Mouse (Mus musculus): ENCODE results near the gene Crb3. TPM values are rescaled to one million over a fixed set of nuclear protein-coding genes. Genes with fewer than 3 reads are reported as not detected.
A peak's percentile ranks its signal among the peaks of the same experiment; 100 is the strongest.

Crb3 gene
- total and polyA plus RNA-seq, 3 experiments: 0.25 TPM; not detected in 2

DNA sequence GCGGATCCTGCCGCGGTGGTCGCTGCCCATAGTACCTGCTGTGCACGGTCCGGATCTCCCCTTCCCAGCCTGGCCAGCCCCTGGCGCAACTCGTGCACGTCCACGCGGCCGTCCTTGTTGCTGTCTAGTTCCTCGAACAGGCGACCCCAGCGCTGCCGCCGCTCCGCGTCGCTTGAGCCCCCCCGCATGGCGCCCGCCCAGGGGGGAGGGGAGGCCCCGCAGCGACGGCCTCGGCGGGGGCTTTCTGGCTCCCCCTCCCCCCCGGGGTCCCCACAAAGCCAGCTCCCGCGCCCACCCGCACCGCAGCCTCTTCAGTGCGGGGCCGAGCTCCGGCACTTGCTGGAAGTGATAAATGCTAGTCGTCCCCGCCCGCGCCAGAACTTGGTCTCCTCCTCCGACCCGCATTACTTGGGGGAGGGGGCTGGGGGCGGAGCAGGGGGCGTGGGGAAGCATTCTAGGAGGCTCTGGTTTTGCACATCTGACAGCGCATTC is 627 bp downstream of the Crb3 start, which contains the start of gene Slc25a23:
TSS of gene Slc25a23 (minus strand) at position 378 of the 492 bp plus-strand sequence.
- in situ Hi-C loops (cut with MboI; ENCODE audit: low pct_ligation_motif_present, low pct_unique_long_range_greater_than_20kb, low sequenced_read_pairs): no loop called here
- DNase-seq (ENCODE audit: extremely low read depth): peak; percentile 67
- peaks cover 9 to 26% of the 10 kb centered on the region in 2 experiments for H3K4me1 ChIP-seq (ENCODE audit: control insufficient read depth in 1 of 2, insufficient read depth in 2 of 2)
- peak within 1 kb of the TSS; percentile 52 for H3K4me2 ChIP-seq (ENCODE audit: insufficient read depth, low read depth, poor library complexity, severe bottlenecking)
- no peaks in the 10 kb centered on the region for H3K79me2 ChIP-seq (replicated peaks; ENCODE audit: control insufficient read depth, extremely low read depth, insufficient read depth, poor library complexity, severe bottlenecking)
- H3K27ac ChIP-seq (ENCODE audit: insufficient read depth, low read depth): 0 out of 2 replicates have a peak within 1 kb of the TSS, but pooled peaks have one; percentile 53
- H3K36me3 ChIP-seq (replicated peaks in 1 of 2; ENCODE audit: control insufficient read depth in 1 of 2, insufficient read depth in 1 of 2, low read length in 1 of 2): peaks cover 11 to 27% of the 10 kb centered on the region in 2 experiments
- dilution Hi-C loops (cut with MboI; ENCODE audit: extremely low pct_ligation_motif_present, extremely low pct_unique_long_range_greater_than_20kb, low sequenced_read_pairs): no loop called here
- H3K4me3 ChIP-seq (replicated peaks in 1 of 3; ENCODE audit: low read depth in 2 of 3, low read length in 2 of 3, poor library complexity in 1 of 3): peak within 1 kb of the TSS; percentile 70 to 88 (median 87)
- peak; percentile 30; the same call in 1 of the 2 replicates for TF ChIP-seq POLR2A (IDR thresholded peaks at IDR 0.05; ENCODE audit: low read depth, low read length)
- no peak for TF ChIP-seq SMC3 (IDR thresholded peaks at IDR 0.05; ENCODE audit: low read depth, low read length)
- TF ChIP-seq MAX (IDR thresholded peaks at IDR 0.05; ENCODE audit: low read length): 0 out of 2 replicates have a peak, but pooled peaks have one; percentile 14
- TF ChIP-seq CHD2 (IDR thresholded peaks at IDR 0.05; ENCODE audit: low read length): peak; percentile 34; the same call in 1 of the 2 replicates
- no peak for TF ChIP-seq MXI1 (IDR thresholded peaks at IDR 0.05; ENCODE audit: low read depth, low read length)
- H3K9me3 ChIP-seq (replicated peaks; ENCODE audit: low read length): no peaks in the 10 kb centered on the region
- no peaks in the 10 kb centered on the region for H3K27me3 ChIP-seq (replicated peaks)
- peak within 1 kb of the TSS; percentile 92 for H3K9ac ChIP-seq (ENCODE audit: insufficient read depth, low read depth)

- in situ Hi-C loops (cut with MboI; ENCODE audit: low pct_ligation_motif_present, low pct_unique_long_range_greater_than_20kb, low sequenced_read_pairs): no loop called here
- peak overlapping the region; percentile 52 for H3K4me2 ChIP-seq (ENCODE audit: insufficient read depth, low read depth, poor library complexity, severe bottlenecking)
- H3K9me3 ChIP-seq (replicated peaks; ENCODE audit: low read length): no peaks in the 10 kb centered on the region
- H3K36me3 ChIP-seq (replicated peaks in 1 of 2; ENCODE audit: control insufficient read depth in 1 of 2, insufficient read depth in 1 of 2, low read length in 1 of 2): peaks cover 5 to 25% of the 10 kb centered on the region in 2 experiments
- H3K9ac ChIP-seq (ENCODE audit: insufficient read depth, low read depth): peak overlapping the region; percentile 92
- peak; percentile 96 for DNase-seq (ENCODE audit: extremely low read depth)
- dilution Hi-C loops (cut with MboI; ENCODE audit: extremely low pct_ligation_motif_present, extremely low pct_unique_long_range_greater_than_20kb, low sequenced_read_pairs): no loop called here
- peak overlapping the region; percentile 70 to 88 (median 87) for H3K4me3 ChIP-seq (replicated peaks in 1 of 3; ENCODE audit: low read depth in 2 of 3, low read length in 2 of 3, poor library complexity in 1 of 3)
- H3K79me2 ChIP-seq (replicated peaks; ENCODE audit: control insufficient read depth, extremely low read depth, insufficient read depth, poor library complexity, severe bottlenecking): no peaks in the 10 kb centered on the region
- H3K27ac ChIP-seq (ENCODE audit: insufficient read depth, low read depth): 0 out of 2 replicates have a peak overlapping the region, but pooled peaks have one; percentile 53
- no peaks in the 10 kb centered on the region for H3K27me3 ChIP-seq (replicated peaks)
- H3K4me1 ChIP-seq (ENCODE audit: control insufficient read depth in 1 of 2, insufficient read depth in 2 of 2): peaks cover 9 to 26% of the 10 kb centered on the region in 2 experiments
- TF ChIP-seq GABPA (IDR thresholded peaks at IDR 0.05; ENCODE audit: insufficient replicate concordance, low read depth, low read length): no peak
- 0 out of 2 replicates have a peak, but pooled peaks have one; percentile 24 for TF ChIP-seq CHD2 (IDR thresholded peaks at IDR 0.05; ENCODE audit: low read length)
- no peak for TF ChIP-seq UBTF (IDR thresholded peaks at IDR 0.05; ENCODE audit: low read depth, low read length)
- TF ChIP-seq KAT2A (IDR thresholded peaks at IDR 0.05; ENCODE audit: insufficient replicate concordance, low read length): no peak
- peak; percentile 84 for TF ChIP-seq IRF4 (IDR thresholded peaks at IDR 0.05; ENCODE audit: low read depth, low read length)
- 0 out of 2 replicates have a peak, but pooled peaks have one; percentile 41 for TF ChIP-seq RCOR1 (conservative IDR thresholded peaks at IDR 0.05; ENCODE audit: low read depth, low read length)
- no peak for TF ChIP-seq USF2 (conservative IDR thresholded peaks at IDR 0.05; ENCODE audit: low read depth, low read length)
- TF ChIP-seq CHD1 (IDR thresholded peaks at IDR 0.05; ENCODE audit: low read depth, low read length): no peak
- TF ChIP-seq NELFE (IDR thresholded peaks at IDR 0.05; ENCODE audit: low read depth, low read length): peak; percentile 39; the same call in 1 of the 2 replicates
- peak; percentile 64; the same call in 1 of the 2 replicates for TF ChIP-seq MAZ (IDR thresholded peaks at IDR 0.05; ENCODE audit: low read depth, low read length)
- peak; percentile 51; the same call in 1 of the 2 replicates for TF ChIP-seq ELF1 (IDR thresholded peaks at IDR 0.05; ENCODE audit: low read depth, low read length)
- TF ChIP-seq USF1 (IDR thresholded peaks at IDR 0.05; ENCODE audit: low read depth, low read length): no peak
- TF ChIP-seq MEF2A (IDR thresholded peaks at IDR 0.05; ENCODE audit: borderline replicate concordance, low read depth, low read length): peak; percentile 55; the same call in 1 of the 2 replicates
- 0 out of 2 replicates have a peak, but pooled peaks have one; percentile 17 for TF ChIP-seq MAFK (IDR thresholded peaks at IDR 0.05; ENCODE audit: insufficient replicate concordance, low read length)
- 0 out of 2 replicates have a peak, but pooled peaks have one; percentile 29 for TF ChIP-seq TBP (conservative IDR thresholded peaks at IDR 0.05; ENCODE audit: low read depth, low read length)
- no peak for TF ChIP-seq POLR2AphosphoS2 (IDR thresholded peaks at IDR 0.05; ENCODE audit: low read depth, low read length)
- TF ChIP-seq HCFC1 (IDR thresholded peaks at IDR 0.05; ENCODE audit: low read depth, low read length): peak; percentile 34; the same call in 1 of the 2 replicates
- TF ChIP-seq JUND (conservative IDR thresholded peaks at IDR 0.05; ENCODE audit: low read depth, low read length): no peak
- no peak; the same call in 1 of the 2 replicates for TF ChIP-seq MAX (IDR thresholded peaks at IDR 0.05; ENCODE audit: low read length)
- peak; percentile 56; the same call in 1 of the 2 replicates for TF ChIP-seq BHLHE40 (IDR thresholded peaks at IDR 0.05; ENCODE audit: low read depth, low read length)
- no peak for TF ChIP-seq ZNF384 (IDR thresholded peaks at IDR 0.05; ENCODE audit: low read depth, low read length)
- no peak; the same call in 1 of the 2 replicates for TF ChIP-seq ETS1 (conservative IDR thresholded peaks at IDR 0.05; ENCODE audit: low read depth, low read length)
- peak; percentile 68; the same call in 1 of the 2 replicates for TF ChIP-seq E2F4 (IDR thresholded peaks at IDR 0.05; ENCODE audit: insufficient replicate concordance, low read depth, low read length)
- 0 out of 2 replicates have a peak, but pooled peaks have one; percentile 26 for TF ChIP-seq MYC (IDR thresholded peaks at IDR 0.05; ENCODE audit: low read depth, low read length)
- peak; percentile 41; the same call in 1 of the 2 replicates for TF ChIP-seq MXI1 (IDR thresholded peaks at IDR 0.05; ENCODE audit: low read depth, low read length)
- no peak for TF ChIP-seq PAX5 (IDR thresholded peaks at IDR 0.05; ENCODE audit: low read length)
- 0 out of 2 replicates have a peak, but pooled peaks have one; percentile 44 for TF ChIP-seq POLR2A (IDR thresholded peaks at IDR 0.05; ENCODE audit: low read depth, low read length)
- TF ChIP-seq SIN3A (IDR thresholded peaks at IDR 0.05; ENCODE audit: low read length): peak; percentile 72; the same call in 1 of the 2 replicates
Observed at GRCm38 (mm10) chr17:57060231-57060801, 1.4 kb downstream of the Crb3 start.

All from CH12.LX (cell line).